Mouse (Mus musculus) midbrain, embryonic 10.5 days (tissue): ENCODE data around the gene Pik3ap1. TPM values are rescaled to one million over a fixed set of nuclear protein-coding genes. Genes with fewer than 3 reads are reported as not detected.
A peak's percentile ranks its signal among the peaks of the same experiment; 100 is the strongest.
"Not testable (repeated sequence)": the region's sequence is repeated elsewhere in the genome, so short reads cannot be mapped to it uniquely, and the experiment has no call there.

ENCODE experiments used
- DNase-seq: peaks from one replicate; pipeline ENCODE4 v3.0.0-alpha.2; 2017; ENCODE audit warnings: low spot score
- H3K27ac ChIP-seq: fragments of 300-500 bp; sonication (generic); replicated peaks from 2 replicates; pipeline ENCODE4 v1.5.1; 2016; ENCODE audit warnings: mild to moderate bottlenecking
- H3K27me3 ChIP-seq: fragments of 300-500 bp; sonication (generic); 2 replicates; pipeline ENCODE4 v1.6.1; 2016; ENCODE audit warnings: low read depth, mild to moderate bottlenecking; ENCODE audit not compliant: poor library complexity, severe bottlenecking
- H3K36me3 ChIP-seq: fragments of 300-500 bp; sonication (generic); 2 replicates; pipeline ENCODE4 v1.6.1; 2016; ENCODE audit warnings: mild to moderate bottlenecking, moderate library complexity
- H3K4me1 ChIP-seq: fragments of 300-500 bp; sonication (generic); 2 replicates; pipeline ENCODE4 v1.6.1; 2016
- H3K4me3 ChIP-seq: fragments of 300-500 bp; sonication (generic); 2 replicates; pipeline ENCODE4 v1.5.1; 2016; ENCODE audit warnings: mild to moderate bottlenecking, moderate library complexity
- H3K9me3 ChIP-seq: fragments of 300-500 bp; sonication (generic); replicated peaks from 2 replicates; pipeline ENCODE4 v1.6.1; 2016; ENCODE audit warnings: mild to moderate bottlenecking
- WGBS: fragments of 180-500 bp; shearing (Covaris S2); methylation state at CpG from one replicate; pipeline ENCODE4 v1.1.7; 2016; 5-methylcytosine and 5-hydroxymethylcytosine counted together
- polyA plus RNA-seq: library from polyadenylated mRNA; unstranded; fragments of >200 nt; fragmentation: Nextera tagmentation; extraction: Ambion mirVana; gene quantifications from 2 replicates; pipeline ENCODE4 v1.2.1, GENCODE M21; 2016

Pik3ap1 gene
- polyA plus RNA-seq, 1 experiment from 2014 or later = 2.9 TPM

- Histone ChIP-seq H3K4me1 (peaks cover 25% of the 10 kb centered on the region), H3K27ac (no peak overlapping the region), H3K36me3 (no peaks in the 10 kb centered on the region), H3K4me3 (no peak overlapping the region), H3K9me3 (no peaks in the 10 kb centered on the region), H3K27me3 (peaks cover 7% of the 10 kb centered on the region; the same call in 1 of the 2 replicates)
- DNase-seq = no peak
- 91% methylated on average over 7 of the region's 7 CpGs for WGBS
Observed at GRCm38 (mm10) chr19:41314696-41315095, 70.2 kb downstream of the Pik3ap1 start.

DNA sequence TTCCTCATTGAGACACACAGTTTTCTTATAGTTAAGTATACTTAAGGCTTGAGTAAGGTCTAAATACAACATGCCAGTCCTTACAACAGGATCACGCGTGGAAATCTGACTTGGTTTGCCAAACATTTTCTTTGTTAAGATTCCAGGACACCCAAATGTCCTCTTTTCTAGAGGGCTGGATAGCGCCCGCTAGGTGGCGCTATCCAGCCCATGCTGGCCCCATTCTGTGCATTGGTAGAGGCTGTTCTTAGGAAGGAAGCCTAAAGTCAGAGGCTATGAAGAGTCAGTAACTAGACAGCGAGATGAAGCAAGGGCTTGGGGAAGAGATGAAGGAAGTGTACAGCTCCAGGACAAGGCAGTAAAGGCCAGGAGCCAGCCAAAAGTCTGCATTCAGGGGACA is 71.2 kb downstream of the Pik3ap1 start:
- no peak overlapping the region for H3K4me3 ChIP-seq
- H3K36me3 ChIP-seq = no peaks in the 10 kb centered on the region
- peaks cover 21% of the 10 kb centered on the region for H3K4me1 ChIP-seq
- no peak overlapping the region for H3K27ac ChIP-seq
- WGBS = 20% methylated on average over 6 of the region's 6 CpGs
- H3K9me3 ChIP-seq = no peaks in the 10 kb centered on the region
- no peak for DNase-seq
- peaks cover 6% of the 10 kb centered on the region; the same call in 1 of the 2 replicates for H3K27me3 ChIP-seq

DNA sequence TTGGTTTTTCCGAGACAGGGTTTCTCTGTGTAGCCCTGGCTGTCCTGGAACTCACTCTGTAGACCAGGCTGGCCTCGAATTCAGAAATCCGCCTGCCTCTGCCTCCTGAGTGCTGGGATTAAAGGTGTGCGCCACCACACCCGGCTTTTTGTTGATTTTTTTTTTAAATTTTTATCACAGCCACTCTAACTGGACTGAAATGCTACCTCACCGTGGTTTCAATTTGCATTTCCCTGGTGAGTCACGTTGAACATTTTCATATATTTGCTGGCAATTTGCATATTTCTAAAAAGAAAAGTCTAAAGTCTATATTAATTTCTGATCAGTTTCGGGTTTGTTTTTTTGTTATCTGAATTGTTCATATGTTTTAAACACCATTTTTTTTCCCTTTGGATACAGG is 72.3 kb downstream of the Pik3ap1 start:
- H3K9me3 ChIP-seq, H3K27ac ChIP-seq, DNase-seq, H3K27me3 ChIP-seq, H3K4me3 ChIP-seq, H3K36me3 ChIP-seq: not testable (repeated sequence)
- 89% methylated on average over 8 of the region's 8 CpGs for WGBS
- H3K4me1 ChIP-seq = peaks cover 16% of the 10 kb centered on the region

- H3K27me3 ChIP-seq = no peaks in the 10 kb centered on the region; the same call in 1 of the 2 replicates
- H3K9me3 ChIP-seq = no peaks in the 10 kb centered on the region
- DNase-seq = no peak
- H3K4me1 ChIP-seq = peaks cover 11% of the 10 kb centered on the region
- no peak overlapping the region for H3K27ac ChIP-seq
- no peaks in the 10 kb centered on the region for H3K36me3 ChIP-seq
- no peak overlapping the region for H3K4me3 ChIP-seq
- WGBS = 81% methylated on average over 4 of the region's 4 CpGs
Observed at GRCm38 (mm10) chr19:41312027-41312426, 72.9 kb downstream of the Pik3ap1 start.

DNA sequence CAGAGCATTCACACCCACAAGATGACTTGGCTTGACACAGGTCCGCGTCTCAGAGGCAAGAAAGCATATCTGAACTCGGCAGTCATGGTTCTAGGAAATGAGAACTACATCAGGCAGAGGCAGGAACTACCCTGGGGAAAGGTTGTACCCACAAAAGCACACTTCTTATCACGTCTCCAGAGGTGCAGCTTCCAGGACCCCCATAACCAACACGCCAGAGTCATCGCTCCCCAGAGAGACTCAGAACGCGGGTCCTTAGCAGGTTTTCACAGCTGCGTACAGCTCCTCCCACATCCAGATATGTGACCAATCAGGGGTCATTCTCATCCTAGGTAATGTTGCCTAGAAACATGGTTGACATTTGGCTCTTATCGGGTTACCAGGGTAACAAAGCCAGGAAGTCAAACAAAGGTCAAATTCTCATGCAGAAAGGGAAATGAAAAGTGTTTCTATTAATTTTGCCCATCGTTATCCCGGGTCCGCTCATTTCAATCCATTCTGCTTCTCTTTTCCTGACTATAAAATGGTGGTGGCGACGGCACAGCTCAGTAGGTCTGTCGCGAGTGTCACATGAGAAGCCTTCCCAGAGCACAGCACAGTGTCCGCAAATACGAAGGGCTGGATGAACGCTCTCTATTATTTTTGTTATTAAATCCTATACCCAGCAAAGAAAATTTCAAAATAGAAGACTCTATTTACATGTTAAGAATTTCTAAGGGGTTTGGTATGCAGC is 73.8 kb downstream of the Pik3ap1 start:
- no peaks in the 10 kb centered on the region for H3K36me3 ChIP-seq
- H3K4me1 ChIP-seq = peaks cover 9% of the 10 kb centered on the region
- no peaks in the 10 kb centered on the region; the same call in 1 of the 2 replicates for H3K27me3 ChIP-seq
- H3K4me3 ChIP-seq = peak overlapping the region; percentile 45
- no peaks in the 10 kb centered on the region for H3K9me3 ChIP-seq
- peak; percentile 36 for DNase-seq
- WGBS = 33% methylated on average over 20 of the region's 20 CpGs
- H3K27ac ChIP-seq = no peak overlapping the region

DNA sequence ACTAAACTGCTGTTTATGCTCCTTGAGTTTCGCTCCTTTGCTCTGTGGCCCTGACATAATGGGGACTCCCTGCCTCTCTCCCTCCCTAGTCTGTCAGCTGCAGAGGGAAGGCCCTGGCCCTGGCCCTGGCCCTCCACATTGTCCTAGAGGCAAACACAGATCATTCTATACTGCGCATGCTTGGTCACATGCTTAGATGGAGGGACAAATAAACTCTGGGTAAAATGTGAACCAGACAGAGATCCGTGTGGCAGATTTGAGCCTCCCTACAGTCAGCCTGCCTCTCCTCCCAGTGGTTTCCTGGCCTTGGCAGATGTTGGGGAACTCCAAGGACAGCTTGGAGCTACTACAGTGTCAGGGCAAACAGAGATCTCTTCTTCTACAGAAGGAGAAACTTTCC is 81.0 kb downstream of the Pik3ap1 start:
- 81% methylated on average over 3 of the region's 3 CpGs for WGBS
- H3K27ac ChIP-seq = no peak overlapping the region
- H3K4me1 ChIP-seq = peaks cover 14% of the 10 kb centered on the region; the same call in 1 of the 2 replicates
- no peaks in the 10 kb centered on the region for H3K36me3 ChIP-seq
- H3K27me3 ChIP-seq = no peaks in the 10 kb centered on the region; the same call in 1 of the 2 replicates
- no peak for DNase-seq
- H3K9me3 ChIP-seq = no peaks in the 10 kb centered on the region
- H3K4me3 ChIP-seq = no peak overlapping the region

DNA sequence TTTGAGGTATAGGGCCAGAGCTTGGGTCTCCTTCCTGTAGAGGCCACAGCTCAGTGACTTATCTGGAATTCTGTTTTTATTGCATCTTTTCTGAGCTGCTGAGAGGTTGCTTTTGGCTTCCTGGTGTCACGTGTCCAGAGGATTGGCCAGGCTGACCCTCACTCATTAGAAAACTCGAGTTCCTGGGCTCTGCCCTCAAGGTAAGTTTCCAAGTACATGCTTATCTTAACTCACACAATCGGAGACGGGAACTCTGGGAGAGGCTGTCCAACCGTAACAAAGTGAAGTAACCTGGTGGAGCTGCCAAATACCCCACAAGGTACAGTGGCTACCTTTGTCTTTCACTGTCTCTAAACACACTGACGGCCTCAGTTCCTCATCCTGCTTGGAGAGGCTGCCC is 81.5 kb downstream of the Pik3ap1 start:
- 83% methylated on average over 6 of the region's 6 CpGs for WGBS
- Histone ChIP-seq H3K36me3 (no peaks in the 10 kb centered on the region), H3K4me1 (peaks cover 14% of the 10 kb centered on the region; the same call in 1 of the 2 replicates), H3K4me3 (no peak overlapping the region), H3K9me3 (no peaks in the 10 kb centered on the region), H3K27ac (no peak overlapping the region), H3K27me3 (no peaks in the 10 kb centered on the region; the same call in 1 of the 2 replicates)
- no peak for DNase-seq

- H3K9me3 ChIP-seq = no peaks in the 10 kb centered on the region
- no peaks in the 10 kb centered on the region for H3K36me3 ChIP-seq
- peaks cover 14% of the 10 kb centered on the region; the same call in 1 of the 2 replicates for H3K4me1 ChIP-seq
- DNase-seq = no peak
- no peaks in the 10 kb centered on the region for H3K27me3 ChIP-seq
- 83% methylated on average over 6 of the region's 6 CpGs for WGBS
- no peak overlapping the region for H3K27ac ChIP-seq
- H3K4me3 ChIP-seq = no peak overlapping the region
Observed at GRCm38 (mm10) chr19:41301856-41302255, 83.0 kb downstream of the Pik3ap1 start.

- 90% methylated on average over 8 of the region's 8 CpGs for WGBS
- Histone ChIP-seq H3K4me1 (peaks cover 14% of the 10 kb centered on the region; the same call in 1 of the 2 replicates), H3K27ac (no peak overlapping the region), H3K4me3 (no peak overlapping the region), H3K9me3 (no peaks in the 10 kb centered on the region), H3K36me3 (no peaks in the 10 kb centered on the region), H3K27me3 (no peaks in the 10 kb centered on the region)
- DNase-seq = no peak
Observed at GRCm38 (mm10) chr19:41299446-41299845, 85.5 kb downstream of the Pik3ap1 start.

- Histone ChIP-seq H3K4me3 (no peak overlapping the region), H3K9me3 (no peaks in the 10 kb centered on the region), H3K27ac (no peak overlapping the region), H3K36me3 (no peaks in the 10 kb centered on the region), H3K27me3 (no peaks in the 10 kb centered on the region; the same call in 1 of the 2 replicates), H3K4me1 (no peaks in the 10 kb centered on the region)
- no peak for DNase-seq
- 57% methylated on average over 5 of the region's 5 CpGs for WGBS
Observed at GRCm38 (mm10) chr19:41290952-41291619, 93.8 kb downstream of the Pik3ap1 start.

DNA sequence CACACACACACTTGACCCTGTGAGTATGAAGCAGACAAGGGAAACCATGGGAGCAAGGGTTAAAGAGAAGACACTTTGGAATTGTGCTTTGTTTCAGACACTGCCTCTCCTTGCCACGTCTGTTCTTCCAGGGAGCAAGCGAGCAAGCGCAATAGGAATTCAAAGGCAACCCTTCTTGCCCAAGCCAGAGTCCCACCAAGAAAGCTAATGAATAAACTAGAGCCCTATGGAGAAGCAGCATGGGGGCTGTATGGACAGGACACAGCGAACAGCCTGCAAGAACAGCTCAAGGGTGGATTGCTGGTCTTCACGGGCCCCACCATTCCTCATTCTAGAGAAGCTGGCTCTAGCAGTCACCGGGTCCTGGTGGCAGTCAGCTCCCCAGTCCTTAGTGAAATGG is 96.3 kb downstream of the Pik3ap1 start:
- H3K27ac ChIP-seq = no peak overlapping the region
- DNase-seq = no peak
- H3K36me3 ChIP-seq = no peaks in the 10 kb centered on the region
- H3K9me3 ChIP-seq = no peaks in the 10 kb centered on the region
- 78% methylated on average over 6 of the region's 6 CpGs for WGBS
- no peaks in the 10 kb centered on the region; the same call in 1 of the 2 replicates for H3K27me3 ChIP-seq
- H3K4me3 ChIP-seq = no peak overlapping the region
- no peaks in the 10 kb centered on the region for H3K4me1 ChIP-seq

DNA sequence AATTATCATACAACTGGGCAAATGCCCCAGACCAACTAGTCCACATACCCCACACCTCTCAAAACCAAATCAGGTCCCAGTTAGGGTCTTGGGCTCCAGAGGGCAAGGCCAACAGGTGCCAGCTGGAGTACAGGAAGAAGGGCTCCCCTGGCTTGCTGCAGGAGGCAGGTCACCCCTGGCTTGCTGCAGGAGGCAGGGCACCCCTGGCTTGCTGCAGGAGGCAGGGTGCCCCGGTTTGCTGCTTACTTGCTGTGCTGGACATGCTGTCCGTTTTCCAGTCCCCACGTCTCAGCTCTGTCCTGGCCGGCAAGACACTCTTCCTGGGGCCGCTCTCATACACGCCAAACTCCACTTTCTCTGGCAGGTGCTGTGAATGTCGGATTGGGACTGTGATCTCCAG is 97.7 kb downstream of the Pik3ap1 start:
- no peak for DNase-seq
- no peaks in the 10 kb centered on the region for H3K36me3 ChIP-seq
- H3K4me3 ChIP-seq = no peak overlapping the region
- peaks cover 3% of the 10 kb centered on the region; the same call in 1 of the 2 replicates for H3K27me3 ChIP-seq
- no peaks in the 10 kb centered on the region for H3K9me3 ChIP-seq
- no peak overlapping the region for H3K27ac ChIP-seq
- 87% methylated on average over 7 of the region's 7 CpGs for WGBS
- no peaks in the 10 kb centered on the region for H3K4me1 ChIP-seq

DNA sequence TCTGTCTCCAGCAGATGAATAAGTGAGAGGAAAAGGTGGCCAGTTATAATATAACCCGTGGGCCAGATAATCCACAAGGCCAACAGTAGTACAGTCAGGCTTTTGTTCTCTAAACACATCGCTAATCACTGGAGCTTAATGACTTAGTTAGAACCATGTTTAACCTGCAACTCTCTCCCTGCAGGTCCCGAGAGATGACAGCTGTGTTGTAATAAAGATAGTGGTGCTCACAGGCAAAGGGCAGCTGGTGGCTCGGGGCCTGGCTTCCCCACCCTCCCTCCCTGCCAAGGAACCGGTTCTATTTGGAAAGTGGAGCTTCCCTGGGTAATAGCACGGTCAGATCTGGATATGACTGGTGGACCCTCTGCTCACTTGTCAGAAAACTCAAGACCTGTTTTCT is 100.4 kb downstream of the Pik3ap1 start:
- peaks cover 6% of the 10 kb centered on the region; the same call in 1 of the 2 replicates for H3K27me3 ChIP-seq
- WGBS = 78% methylated on average over 6 of the region's 6 CpGs

More for the DNA sequence above, 100.4 kb downstream of the Pik3ap1 start:
- no peak for DNase-seq
- Histone ChIP-seq H3K27ac (no peak overlapping the region), H3K9me3 (no peaks in the 10 kb centered on the region), H3K4me3 (no peak overlapping the region), H3K36me3 (no peaks in the 10 kb centered on the region), H3K4me1 (no peaks in the 10 kb centered on the region)
